Mouse (Mus musculus) T-helper 17 cell (primary cell): ENCODE data around the gene Elovl6.

Experiments used
- in situ Hi-C, 2 experiments: fragments of 300-600 bp; cut with MboI, MseI; formaldehyde crosslinking; loops; 1 replicate in 1 of 2; 2 replicates in 1 of 2; pipeline ENCODE4 v1.15.1; 2025; ENCODE audit warnings: high pct_unique_total_duplicates in 2 of 2

The Elovl6 gene

DNA sequence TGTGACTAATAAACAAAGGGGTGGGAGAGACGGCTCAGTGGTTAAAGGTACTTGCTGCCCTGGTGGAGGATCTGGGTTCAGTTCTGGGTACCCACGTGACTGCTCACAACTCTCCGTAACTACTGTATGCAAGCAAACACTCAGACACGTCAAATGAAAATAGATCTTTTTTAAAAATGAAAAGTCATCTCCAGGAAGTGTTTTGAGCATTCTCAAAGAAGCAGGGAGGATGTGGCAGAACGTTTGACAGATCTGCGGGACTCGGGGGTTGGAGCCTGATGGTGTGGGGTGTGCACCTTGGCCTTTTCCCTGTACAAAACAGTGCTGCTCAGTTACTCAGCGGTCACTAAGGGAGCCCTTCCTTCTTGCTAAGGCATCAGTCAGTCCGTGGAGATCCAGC lies 70.1 kb downstream of the Elovl6 start:
- in situ Hi-C loops, result no loop called here

DNA sequence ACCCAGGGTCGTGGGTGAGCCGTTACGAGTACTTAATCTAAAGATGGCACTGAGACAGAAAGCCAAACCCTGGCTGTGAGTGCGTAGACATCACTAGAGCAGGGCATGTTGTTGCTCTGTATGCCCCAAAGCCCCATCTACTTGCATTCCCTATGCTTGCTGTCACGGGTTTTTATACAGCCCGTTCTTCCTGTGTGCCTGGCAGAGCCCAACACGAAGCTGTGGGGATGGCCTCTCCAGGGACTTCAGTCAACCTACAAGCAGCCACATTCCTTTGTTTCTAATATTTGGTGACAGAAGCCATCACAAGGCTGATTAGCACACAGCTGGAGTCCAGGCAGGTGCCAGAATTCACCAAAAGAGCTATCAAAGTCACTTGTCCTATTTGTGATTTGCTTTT lies 73.3 kb downstream of the Elovl6 start:
- in situ Hi-C loops, result no loop called here

DNA sequence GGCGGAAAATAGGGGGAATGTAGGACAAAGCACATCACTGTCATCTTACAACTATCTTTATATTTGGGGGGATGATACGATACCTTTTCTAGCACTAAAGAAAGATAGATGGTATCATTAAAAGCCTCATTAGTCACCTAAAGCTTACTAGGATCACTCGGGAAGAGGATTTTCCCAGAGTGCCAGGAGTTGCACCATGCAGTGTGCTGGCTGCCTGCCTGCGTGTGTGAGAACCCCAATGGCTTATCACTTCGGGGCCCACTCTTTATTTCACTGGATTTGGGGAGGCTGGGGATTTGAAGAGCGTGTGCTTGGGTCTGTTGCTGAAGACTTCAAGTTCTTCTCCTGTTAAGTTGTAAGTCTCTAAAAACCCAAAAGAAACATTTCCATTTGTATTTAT lies 73.8 kb downstream of the Elovl6 start:
- in situ Hi-C loops, result no loop called here

DNA sequence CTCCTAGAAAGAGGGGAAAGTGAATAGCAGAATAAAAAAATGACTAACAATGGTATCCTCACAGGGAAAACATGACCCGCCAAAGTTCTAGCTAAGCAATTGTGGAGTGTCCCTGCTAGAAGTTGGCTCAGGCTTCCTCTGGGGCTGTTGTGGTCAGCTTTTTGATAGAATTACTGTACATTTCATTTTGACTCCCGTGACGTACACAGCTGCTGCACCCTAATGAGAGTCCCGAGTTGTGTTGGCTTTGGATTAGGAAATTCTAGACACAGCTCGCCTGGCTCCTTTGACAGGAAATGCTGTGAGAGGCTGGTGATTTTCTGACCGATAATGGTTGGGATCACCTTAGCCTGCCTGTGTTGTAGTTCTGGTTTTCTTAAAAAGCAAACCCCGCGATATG lies 79.5 kb downstream of the Elovl6 start:
- in situ Hi-C loops, result loop anchor here in 1 of 2 experiments (5.0 kb wide), 1 partner anchor 84 kb away; no protein-coding TSS in a partner anchor

DNA sequence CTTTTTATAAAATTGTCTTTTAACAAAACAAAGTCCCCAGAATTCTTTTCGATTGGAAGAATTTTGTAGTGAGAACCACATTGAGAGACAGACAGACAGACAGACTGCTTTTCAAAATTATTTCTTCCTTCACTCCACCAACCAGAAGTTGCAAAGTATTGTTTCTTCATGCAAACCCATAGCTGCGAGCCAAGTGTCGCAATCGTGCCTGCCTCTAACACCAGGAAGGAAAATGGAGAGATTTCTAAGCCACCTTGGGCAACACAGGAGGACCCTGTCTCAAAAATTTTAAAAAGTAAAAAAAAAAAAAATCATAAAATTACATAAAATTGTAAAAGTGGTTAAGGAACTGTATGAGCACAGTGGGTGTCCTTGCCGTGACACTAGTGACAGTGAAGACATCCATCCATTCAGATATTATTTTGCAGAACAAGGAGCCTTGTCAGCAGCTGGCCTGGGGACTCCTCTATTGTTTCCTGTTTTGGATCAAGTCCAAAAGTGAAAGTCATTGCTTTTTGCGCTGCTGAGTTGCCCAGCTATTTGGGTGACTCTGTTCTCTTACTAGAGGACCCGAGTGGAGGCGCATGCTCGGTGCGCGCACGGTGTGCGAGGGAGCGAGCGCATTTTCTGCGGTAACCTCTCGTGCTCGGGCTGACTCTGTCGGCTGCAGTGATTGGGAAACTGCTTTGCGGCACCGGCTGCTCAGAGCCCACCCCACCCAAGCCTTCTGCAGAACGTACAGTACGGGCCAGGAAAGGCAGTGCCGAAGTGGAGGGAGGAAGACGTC lies 80.3 kb downstream of the Elovl6 start:
- in situ Hi-C loops, result loop anchor here in 1 of 2 experiments (5.0 kb wide), 1 partner anchor 85 kb away; no protein-coding TSS in a partner anchor

GRCm38 (mm10) chr3:129613756-129614155 lies 81.6 kb downstream of the Elovl6 start:
- in situ Hi-C loops, result loop anchor here in 1 of 2 experiments (5.0 kb wide), 1 partner anchor 86 kb away; no protein-coding TSS in a partner anchor

GRCm38 (mm10) chr3:129614216-129614615 lies 82.1 kb downstream of the Elovl6 start:
- in situ Hi-C loops, result loop anchor here in 1 of 2 experiments (5.0 kb wide), 1 partner anchor 87 kb away; no protein-coding TSS in a partner anchor

DNA sequence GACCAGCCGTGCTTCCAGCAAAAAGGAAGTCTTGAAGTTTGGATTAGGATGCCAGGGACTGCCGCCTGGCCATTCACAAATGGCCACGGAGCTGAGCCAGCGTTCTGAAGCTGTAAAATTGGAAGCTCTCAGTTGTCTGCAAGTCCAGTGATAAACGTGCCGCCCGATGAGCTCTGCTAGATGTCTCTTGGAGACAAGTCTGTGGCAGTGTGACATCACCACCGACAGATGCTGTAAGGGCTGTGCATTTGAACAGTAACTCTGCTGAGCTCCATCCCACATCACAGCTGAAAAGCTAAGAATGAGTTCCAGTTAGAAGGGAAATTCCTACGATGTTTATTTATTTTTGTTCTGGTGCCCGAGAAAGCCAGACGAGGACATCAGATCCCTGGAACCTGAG lies 85.3 kb downstream of the Elovl6 start:
- in situ Hi-C loops, result no loop called here

GRCm38 (mm10) chr3:129619194-129619775 lies 87.1 kb downstream of the Elovl6 start:
- in situ Hi-C loops, result no loop called here

GRCm38 (mm10) chr3:129620802-129621201 lies 88.6 kb downstream of the Elovl6 start:
- in situ Hi-C loops, result loop anchor here in 1 of 2 experiments (5.0 kb wide), 1 partner anchor 99 kb away; no protein-coding TSS in a partner anchor

GRCm38 (mm10) chr3:129621255-129621654 lies 89.1 kb downstream of the Elovl6 start:
- in situ Hi-C loops, result loop anchor here in 1 of 2 experiments (5.0 kb wide), 1 partner anchor 99 kb away; no protein-coding TSS in a partner anchor

DNA sequence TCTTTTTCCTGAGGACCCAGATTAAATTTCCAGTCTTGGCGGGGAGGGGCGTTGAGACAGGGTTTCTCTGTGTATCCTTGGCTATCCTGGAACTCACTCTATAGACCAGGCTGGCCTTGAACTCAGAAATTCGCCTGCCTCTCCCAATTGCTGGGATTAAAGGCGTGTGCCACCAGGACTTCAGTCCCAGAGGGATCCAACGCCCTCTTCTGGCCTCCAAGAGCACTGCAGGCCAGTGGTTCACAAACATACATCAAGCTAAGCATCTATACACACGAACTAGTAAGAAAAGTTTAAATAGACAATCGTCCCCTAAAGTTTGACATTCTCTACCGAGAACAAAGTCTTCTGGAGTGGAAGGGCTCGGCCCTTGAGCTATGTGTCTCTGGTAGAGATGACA lies 90.0 kb downstream of the Elovl6 start:
- in situ Hi-C loops, result loop anchor here in 1 of 2 experiments (5.0 kb wide), 1 partner anchor 100 kb away; no protein-coding TSS in a partner anchor

DNA sequence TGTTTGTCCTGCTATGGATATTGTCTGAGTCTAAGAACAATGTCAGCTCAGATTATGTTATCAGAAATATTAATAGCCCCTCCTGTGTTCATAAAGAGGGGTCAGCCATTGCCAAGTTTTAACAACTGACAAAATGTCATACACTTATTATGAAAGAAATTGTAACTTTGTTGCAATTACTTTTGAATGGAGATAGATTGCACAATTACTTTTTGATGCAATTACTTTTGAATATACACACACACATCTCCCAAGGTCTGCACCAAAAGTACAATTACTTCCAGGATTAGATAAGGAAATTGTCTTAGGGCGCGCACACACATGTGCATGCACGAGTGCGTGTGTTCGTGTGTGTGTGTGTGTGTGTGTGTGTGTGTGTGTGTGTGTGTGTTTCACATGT lies 90.5 kb downstream of the Elovl6 start:
- in situ Hi-C loops, result loop anchor here in 1 of 2 experiments (5.0 kb wide), 1 partner anchor 100 kb away; no protein-coding TSS in a partner anchor

DNA sequence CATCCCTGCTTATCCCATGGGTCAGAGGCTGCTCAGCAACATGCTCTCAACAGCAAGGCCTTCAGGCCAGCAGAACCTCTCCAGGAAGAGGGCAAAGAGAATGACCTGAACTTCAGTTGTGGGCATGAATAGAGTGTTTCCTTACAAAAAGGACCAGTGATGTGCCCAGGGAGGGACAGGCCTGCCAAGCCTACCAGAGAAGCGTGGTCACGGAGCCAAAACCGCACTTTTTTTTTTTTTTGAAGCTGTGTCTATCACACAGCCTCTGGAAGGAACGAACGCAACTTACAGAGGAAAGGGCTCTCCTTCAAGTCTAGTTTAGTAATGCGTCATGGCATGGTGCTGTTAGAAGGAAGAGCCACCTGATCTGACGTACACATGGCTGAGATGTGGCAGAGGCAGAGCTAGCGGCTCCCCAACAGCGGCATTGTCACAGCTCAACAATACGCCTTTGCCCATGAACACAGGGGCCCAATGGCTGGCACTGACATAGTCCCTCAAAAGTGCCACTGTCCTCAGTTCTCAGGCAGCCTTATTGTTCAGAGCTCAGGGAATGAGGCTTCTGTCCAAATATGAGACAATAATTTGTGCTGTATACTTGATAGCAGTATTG lies 92.1 kb downstream of the Elovl6 start:
- in situ Hi-C loops, result loop anchor here in 1 of 2 experiments (5.0 kb wide), 1 partner anchor 102 kb away; no protein-coding TSS in a partner anchor

DNA sequence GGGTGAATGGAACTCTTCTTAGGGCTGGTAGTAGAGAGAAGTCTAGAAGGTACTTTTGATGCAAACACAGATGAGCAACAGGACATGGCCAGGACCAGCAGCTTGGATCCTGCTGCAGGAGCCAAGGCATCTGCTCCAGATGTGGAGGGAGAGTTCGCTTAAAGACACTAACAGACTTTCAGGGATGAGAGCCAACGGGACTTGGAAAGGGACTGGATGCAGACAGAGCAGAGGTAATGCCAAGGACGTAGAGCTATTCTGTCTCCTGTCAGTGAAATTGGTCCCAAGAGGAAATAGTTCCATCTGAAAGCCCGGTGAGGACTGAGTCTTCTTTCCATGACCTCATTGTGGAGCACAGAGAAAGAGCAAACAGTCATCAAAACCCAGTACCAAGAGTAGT lies 95.1 kb downstream of the Elovl6 start:
- in situ Hi-C loops, result no loop called here

- in situ Hi-C loops, result loop anchor here (5.0 to 10.0 kb wide), 2 partner anchors 51 to 1854 kb away; no protein-coding TSS in a partner anchor
Observed at GRCm38 (mm10) chr3:129631018-129631417, 98.9 kb downstream of the Elovl6 start.

GRCm38 (mm10) chr3:129631857-129632256 lies 99.7 kb downstream of the Elovl6 start:
- in situ Hi-C loops, result loop anchor here (5.0 to 10.0 kb wide), 2 partner anchors 50 to 1853 kb away; no protein-coding TSS in a partner anchor

GRCm38 (mm10) chr3:129633518-129633917 lies 101.4 kb downstream of the Elovl6 start:
- in situ Hi-C loops, result loop anchor here (5.0 to 10.0 kb wide), 2 partner anchors 49 to 1851 kb away; no protein-coding TSS in a partner anchor

- in situ Hi-C loops, result loop anchor here (5.0 to 10.0 kb wide), 2 partner anchors 48 to 1850 kb away; no protein-coding TSS in a partner anchor
Observed at GRCm38 (mm10) chr3:129634260-129634901, 102.2 kb downstream of the Elovl6 start.

GRCm38 (mm10) chr3:129637446-129637845 lies 105.3 kb downstream of the Elovl6 start:
- in situ Hi-C loops, result loop anchor here in 1 of 2 experiments (10.0 kb wide), 1 partner anchor 1847 kb away; no protein-coding TSS in a partner anchor

GRCm38 (mm10) chr3:129639701-129640100 lies 107.5 kb downstream of the Elovl6 start:
- in situ Hi-C loops, result loop anchor here in 1 of 2 experiments (10.0 kb wide), 1 partner anchor 1845 kb away; no protein-coding TSS in a partner anchor
